Mouse (Mus musculus): ENCODE measurements around the gene Vti1a.

DNA sequence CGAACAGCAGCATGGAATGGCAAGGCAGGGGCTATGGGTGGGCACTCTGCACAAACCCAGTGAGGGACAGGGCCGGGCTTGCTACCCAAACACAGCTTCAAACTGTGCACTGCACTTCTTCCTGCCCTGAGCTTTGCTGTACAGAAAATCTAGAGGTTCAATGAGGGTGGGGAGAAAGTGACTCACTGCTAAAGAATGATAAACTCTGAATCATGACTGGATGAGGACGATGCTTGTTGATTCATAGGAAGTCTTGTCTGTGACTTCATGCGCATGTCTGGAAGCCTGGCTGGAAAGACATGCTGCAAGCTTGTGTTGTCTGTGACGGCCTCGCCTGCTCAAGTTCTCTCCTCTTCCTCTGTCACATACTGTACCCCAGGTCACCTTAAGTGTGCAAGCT lies 226.4 kb downstream of the Vti1a start:
- no peak for TF ChIP-seq POLR2A (IDR thresholded peaks at IDR 0.05; ENCODE audit: insufficient read depth, low read depth, low read length)
- no peak for TF ChIP-seq CTCF (IDR thresholded peaks at IDR 0.05; ENCODE audit: insufficient read depth, low read depth, low read length)

Data from olfactory bulb, adult 2 months (tissue).